Mouse (Mus musculus) megakaryocyte-erythroid progenitor cell, adult 5-6 weeks (primary cell): ENCODE results near the gene Exoc6. TPM values are rescaled to one million over a fixed set of nuclear protein-coding genes. Genes with fewer than 3 reads are reported as not detected.
"Not testable (repeated sequence)": the region's sequence is repeated elsewhere in the genome, so short reads cannot be mapped to it uniquely, and the experiment has no call there.

Source experiments
- ATAC-seq: replicated peaks from 2 replicates; pipeline ENCODE4 v1.8.0; 2016; ENCODE audit warnings: mild to moderate bottlenecking, inconsistent platforms; ENCODE audit not compliant: severe bottlenecking, poor library complexity, low FRiP score, low TSS enrichment
- total RNA-seq, 2 experiments: library from RNA; stranded (forward) in 1 of 2; stranded (reverse) in 1 of 2; fragments of 200-1000, 215-1000 nt in 1 of 2; fragments of >200 nt in 1 of 2; fragmentation: Nextera tagmentation in 1 of 2; gene quantifications; 2 replicates each; pipeline ENCODE4 v1.2.3; 2014 to 2017

Gene Exoc6
- total RNA-seq (2014; fragmentation: Nextera tagmentation) = 46.9 and 49.2 TPM in 2 replicates
- 104 and 109 TPM in 2 replicates for total RNA-seq (2017)

- peak; percentile 68 for ATAC-seq
Measured at GRCm38 (mm10) chr19:37550101-37551039, at the start of gene Exoc6. Gene Exoc6 (plus strand): TSS chr19:37550418.

- no peak for ATAC-seq
Measured at GRCm38 (mm10) chr19:37502996-37503395, 47.2 kb upstream of the Exoc6 start.

- ATAC-seq = no peak
Measured at GRCm38 (mm10) chr19:37506066-37506465, 44.2 kb upstream of the Exoc6 start.

GRCm38 (mm10) chr19:37506614-37507013 is 43.6 kb upstream of the Exoc6 start:
- ATAC-seq = no peak

- peak; percentile 95 for ATAC-seq
Measured at GRCm38 (mm10) chr19:37509725-37510124, 40.5 kb upstream of the Exoc6 start.

- ATAC-seq = 0 out of 2 replicates have a peak, but pooled peaks have one; percentile 32
Measured at GRCm38 (mm10) chr19:37514811-37515292, 35.4 kb upstream of the Exoc6 start.

GRCm38 (mm10) chr19:37517419-37517818 is 32.8 kb upstream of the Exoc6 start:
- peak; percentile 58 for ATAC-seq

GRCm38 (mm10) chr19:37520740-37521433 is 29.3 kb upstream of the Exoc6 start:
- peak; percentile 9; the same call in 1 of the 2 replicates for ATAC-seq

- peak; percentile 61 for ATAC-seq
Measured at GRCm38 (mm10) chr19:37521434-37521781, 28.8 kb upstream of the Exoc6 start.

GRCm38 (mm10) chr19:37523280-37524062 is 26.7 kb upstream of the Exoc6 start:
- peak; percentile 54 for ATAC-seq

GRCm38 (mm10) chr19:37525925-37526324 is 24.3 kb upstream of the Exoc6 start:
- ATAC-seq = no peak

- no peak for ATAC-seq
Measured at GRCm38 (mm10) chr19:37526768-37527167, 23.4 kb upstream of the Exoc6 start.

- not testable (repeated sequence) for ATAC-seq
Measured at GRCm38 (mm10) chr19:37527736-37528135, 22.5 kb upstream of the Exoc6 start.

GRCm38 (mm10) chr19:37528581-37528980 is 21.6 kb upstream of the Exoc6 start:
- no peak for ATAC-seq

- ATAC-seq = no peak
Measured at GRCm38 (mm10) chr19:37529296-37529695, 20.9 kb upstream of the Exoc6 start.

GRCm38 (mm10) chr19:37529975-37530515 is 20.2 kb upstream of the Exoc6 start:
- ATAC-seq = 0 out of 2 replicates have a peak, but pooled peaks have one; percentile 27

GRCm38 (mm10) chr19:37530601-37531000 is 19.6 kb upstream of the Exoc6 start:
- ATAC-seq = no peak

- peak; percentile 67; the same call in 1 of the 2 replicates for ATAC-seq
Measured at GRCm38 (mm10) chr19:37531200-37531845, 18.9 kb upstream of the Exoc6 start.

- no peak for ATAC-seq
Measured at GRCm38 (mm10) chr19:37533196-37533595, 17.0 kb upstream of the Exoc6 start.
